Mouse (Mus musculus) kidney, postnatal 10 days (tissue): ENCODE data around the gene Polr2a.
A peak's percentile ranks its signal among the peaks of the same experiment; 100 is the strongest.

ENCODE experiments used
- DNase-seq: peaks from one replicate; pipeline ENCODE4 v3.0.0; 2021; ENCODE audit warnings: mixed read lengths

Gene Polr2a

GRCm38 (mm10) chr11:69781828-69782227, 23.4 kb upstream of the Polr2a start:
- no peak for DNase-seq

GRCm38 (mm10) chr11:69778985-69779384, 20.5 kb upstream of the Polr2a start:
- DNase-seq = no peak

- peak; percentile 65 for DNase-seq
These were observed 20.0 kb upstream of the Polr2a start for GRCm38 (mm10) chr11:69778258-69778982.

DNA sequence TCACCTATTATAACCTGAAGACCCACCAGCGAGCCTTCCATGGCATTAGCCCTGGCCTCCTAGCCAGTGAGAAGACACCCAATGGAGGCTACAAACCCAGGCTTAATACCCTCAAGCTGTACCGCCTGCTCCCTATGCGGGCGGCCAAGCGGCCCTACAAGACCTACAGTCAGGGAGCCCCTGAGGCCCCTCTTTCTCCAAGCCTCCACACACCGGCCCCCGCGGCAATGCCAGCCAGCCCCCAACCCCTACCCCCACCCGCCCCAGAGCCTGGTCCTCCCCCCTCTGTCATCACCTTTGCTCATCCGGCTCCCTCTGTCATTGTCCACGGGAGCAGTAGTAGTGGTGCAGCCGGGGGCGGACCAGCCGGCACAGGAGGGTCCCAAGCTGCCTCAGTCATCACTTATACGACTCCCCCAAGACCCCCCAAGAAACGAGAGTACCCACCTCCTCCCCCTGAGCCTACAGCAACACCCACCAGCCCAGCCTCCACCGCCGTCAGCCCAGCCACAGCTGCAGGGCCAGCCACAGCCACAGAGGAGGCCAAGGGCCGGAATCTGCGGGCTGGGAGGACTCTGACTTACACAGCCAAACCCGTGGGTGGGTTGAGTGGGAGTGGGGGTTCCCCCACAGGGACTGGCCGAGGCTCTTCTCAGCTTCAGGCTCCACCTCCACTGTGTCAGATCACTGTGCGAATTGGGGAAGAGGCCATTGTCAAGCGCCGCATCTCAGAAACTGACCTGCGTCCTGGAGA, 19.2 kb upstream of the Polr2a start:
- DNase-seq = peak; percentile 63

DNA sequence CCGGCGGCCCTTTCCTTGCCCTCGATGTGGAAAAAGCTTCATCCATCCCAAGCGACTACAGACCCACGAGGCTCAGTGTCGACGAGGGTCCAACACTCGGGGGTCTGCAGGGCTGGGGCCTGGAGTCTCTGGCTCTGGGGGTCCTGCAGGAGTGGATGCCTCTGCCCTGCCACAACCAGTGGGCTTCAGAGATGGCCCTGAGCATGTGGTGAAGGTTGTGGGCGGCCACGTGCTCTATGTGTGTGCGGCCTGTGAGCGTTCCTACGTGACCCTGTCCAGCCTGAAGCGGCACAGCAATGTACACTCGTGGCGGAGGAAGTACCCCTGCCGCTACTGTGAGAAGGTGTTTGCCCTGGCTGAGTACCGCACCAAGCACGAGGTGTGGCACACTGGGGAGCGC, 18.1 kb upstream of the Polr2a start:
- DNase-seq = no peak

DNA sequence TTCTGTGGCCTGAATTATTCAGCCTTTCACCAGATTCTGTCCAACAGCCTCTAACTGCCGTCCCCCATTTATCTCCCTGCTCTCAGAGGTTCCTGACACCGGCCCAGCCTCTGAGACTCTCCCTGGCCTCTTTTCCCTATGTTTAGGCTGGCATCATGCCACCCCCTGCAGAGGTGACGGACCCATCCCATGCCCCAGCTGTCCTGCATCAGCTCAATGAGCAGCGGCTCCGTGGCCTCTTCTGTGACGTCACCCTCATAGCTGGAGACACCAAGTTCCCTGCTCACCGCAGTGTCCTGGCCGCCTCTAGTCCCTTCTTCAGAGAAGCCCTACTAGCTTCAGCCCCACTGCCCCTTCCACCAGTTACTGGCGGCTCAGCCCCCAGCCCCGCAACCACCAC, 17.3 kb upstream of the Polr2a start:
- DNase-seq = peak; percentile 49

DNA sequence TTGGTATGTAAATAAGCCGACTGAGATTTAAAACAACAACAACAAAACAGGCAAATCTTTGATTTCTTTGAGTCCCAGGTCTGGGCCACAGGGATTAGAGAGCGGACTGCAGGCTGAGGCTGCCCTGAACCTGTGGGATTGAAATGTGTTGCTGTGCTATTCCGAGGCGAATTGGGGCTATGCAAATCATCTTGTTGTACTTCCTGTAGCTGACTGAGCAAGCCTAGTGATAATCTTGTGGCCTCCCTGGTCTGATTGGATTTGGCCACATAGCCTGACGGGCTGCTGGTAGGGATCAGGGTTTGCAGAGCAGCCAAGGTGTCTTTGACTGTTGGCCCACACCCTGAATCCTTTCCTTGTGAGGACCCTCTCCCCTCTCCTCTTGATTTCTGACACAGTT, 16.5 kb upstream of the Polr2a start:
- DNase-seq = no peak

- peak; percentile 55 for DNase-seq
These were observed 9.1 kb upstream of the Polr2a start for GRCm38 (mm10) chr11:69767625-69767909.

DNA sequence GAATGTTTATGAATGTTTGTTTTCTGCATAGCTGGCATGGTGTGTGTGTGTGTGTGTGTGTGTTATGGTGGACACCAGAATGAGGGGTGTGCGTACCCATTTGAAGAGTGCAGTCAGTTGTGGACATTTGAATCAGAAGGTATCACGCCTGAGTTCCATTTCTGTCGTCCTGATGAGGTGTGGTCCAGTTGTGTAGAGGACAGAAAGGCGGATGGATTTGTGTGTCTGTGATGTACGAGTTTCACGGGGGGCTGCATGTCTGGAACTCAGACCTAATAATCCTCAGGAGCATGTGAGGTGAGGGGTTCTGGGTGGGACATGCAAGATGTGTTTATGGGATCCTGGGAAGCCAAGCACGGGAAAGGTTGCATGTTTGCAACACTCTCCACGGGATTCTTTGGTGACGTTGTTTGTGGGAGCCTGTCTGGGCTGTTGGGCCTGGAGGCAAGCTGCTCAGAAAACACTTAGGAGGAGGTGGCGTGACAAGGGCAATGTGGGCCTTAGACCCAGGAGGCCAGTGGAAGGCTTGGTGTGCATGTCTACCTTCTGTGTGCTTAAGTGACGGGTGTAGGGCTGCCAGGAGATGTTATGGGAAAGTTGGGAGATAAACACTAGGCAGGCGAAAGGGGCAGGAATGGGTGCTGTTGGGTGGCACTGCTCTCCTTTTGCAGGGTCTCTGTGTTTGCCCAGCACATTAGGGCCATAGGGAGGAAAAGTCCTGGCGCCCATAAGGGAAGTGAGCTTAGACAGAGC, 8.6 kb upstream of the Polr2a start:
- DNase-seq = peak; percentile 31

GRCm38 (mm10) chr11:69766126-69766609, 7.7 kb upstream of the Polr2a start:
- DNase-seq = peak; percentile 85

- DNase-seq = peak; percentile 74
These were observed 7.0 kb upstream of the Polr2a start, which contains the start of gene Zbtb4 for GRCm38 (mm10) chr11:69765221-69766125. Gene Zbtb4, plus strand, starts transcription at chr11:69765912.

DNA sequence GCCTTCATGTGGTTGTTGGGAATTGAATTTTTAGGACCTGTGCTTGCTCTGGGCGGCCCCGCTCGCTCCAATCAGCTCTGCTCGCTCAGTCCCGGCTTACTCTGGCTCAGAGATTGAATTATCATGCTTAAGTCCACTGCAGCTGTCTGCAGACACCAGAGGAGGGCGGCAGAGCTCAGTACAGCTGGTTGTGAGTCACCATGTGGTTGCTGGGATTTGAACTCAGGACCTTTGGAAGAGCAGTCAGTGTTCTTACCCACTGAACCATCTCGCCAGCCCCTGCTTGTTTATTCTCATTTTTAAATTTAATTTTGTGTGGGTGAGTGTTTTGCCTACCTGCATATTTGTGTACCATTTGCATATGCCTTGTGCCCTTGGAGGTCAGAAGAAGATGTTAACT, 5.1 kb upstream of the Polr2a start:
- DNase-seq = no peak

GRCm38 (mm10) chr11:69761868-69762267, 3.4 kb upstream of the Polr2a start, which contains the start of gene Slc35g3:
Gene Slc35g3, minus strand, starts transcription at chr11:69761968.
- no peak for DNase-seq

DNA sequence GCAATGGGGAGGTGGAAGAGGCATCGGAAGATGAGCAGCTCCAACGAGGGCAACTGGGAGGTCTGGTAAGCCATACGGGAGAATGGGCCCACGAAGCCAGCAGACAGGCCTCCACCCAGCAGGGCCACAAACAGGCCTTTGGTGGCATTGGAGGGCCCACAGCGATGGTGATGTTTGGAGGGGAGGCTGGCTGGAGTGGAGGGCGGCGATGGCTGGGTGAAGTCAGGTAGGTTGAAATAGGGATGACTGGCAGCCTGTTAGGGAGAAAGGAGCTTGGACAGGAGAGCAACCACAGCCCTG, 2.4 kb upstream of the Polr2a start:
- no peak for DNase-seq

DNA sequence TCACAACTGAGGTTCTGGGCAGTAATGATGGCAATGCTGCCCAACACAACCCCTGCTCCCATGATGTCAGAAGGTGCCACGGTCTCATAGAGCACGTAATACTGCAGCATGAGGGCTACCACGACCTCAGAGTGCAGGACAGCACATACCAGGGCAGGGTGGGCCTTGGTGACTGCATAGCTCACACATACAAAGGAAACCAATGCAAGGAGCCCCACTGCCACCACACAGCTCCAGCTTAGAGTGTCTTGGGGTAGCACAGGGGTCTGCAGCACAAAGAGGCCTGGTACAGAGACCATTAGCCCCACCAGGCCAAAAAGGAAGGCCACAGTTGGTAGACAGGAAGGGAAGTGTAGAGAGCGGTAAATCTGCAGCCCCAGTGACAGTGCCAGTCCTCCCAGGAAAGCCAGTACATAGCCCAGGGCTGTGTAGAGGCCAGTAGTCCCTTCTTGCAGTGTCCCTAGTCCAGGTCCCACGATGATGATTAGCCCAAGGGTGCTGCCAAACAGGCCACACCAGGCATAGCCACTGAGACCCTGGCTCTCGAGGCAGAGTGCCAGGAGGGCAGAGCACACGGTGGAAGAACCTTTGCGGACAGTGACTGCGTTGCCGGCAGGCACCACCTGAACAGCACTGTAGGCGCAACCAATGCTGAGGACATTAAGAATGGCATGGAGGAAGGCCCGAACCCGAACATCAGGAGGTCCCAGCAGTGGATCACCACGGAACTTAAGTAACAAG, 1.9 kb upstream of the Polr2a start:
- DNase-seq = no peak

GRCm38 (mm10) chr11:69758971-69759721, 709 bp upstream of the Polr2a start:
- DNase-seq = peak; percentile 92

DNA sequence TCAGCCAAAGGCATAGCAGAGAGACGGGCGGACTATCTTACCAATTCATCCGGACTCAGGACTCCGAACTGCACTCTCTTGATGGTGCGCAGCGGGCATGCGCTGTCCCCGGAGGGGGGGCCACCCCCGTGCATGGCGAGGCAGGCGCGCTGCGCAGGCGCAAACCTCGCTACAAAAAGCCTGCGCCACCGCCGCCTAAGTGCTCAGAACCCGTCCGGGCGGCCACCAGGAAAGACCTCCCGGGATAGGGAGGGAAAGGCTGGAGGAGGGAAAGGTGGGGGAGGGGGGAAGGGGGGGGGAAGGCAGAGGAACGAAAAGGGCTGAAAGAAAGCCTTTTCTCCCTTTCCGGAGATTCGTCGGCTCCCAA, 364 bp downstream of the Polr2a start:
- DNase-seq = peak; percentile 98

- no peak for DNase-seq
These were observed 941 bp downstream of the Polr2a start for GRCm38 (mm10) chr11:69757303-69758089.

- peak; percentile 57 for DNase-seq
These were observed 3.7 kb downstream of the Polr2a start for GRCm38 (mm10) chr11:69754701-69755100.

GRCm38 (mm10) chr11:69754233-69754632, 4.2 kb downstream of the Polr2a start:
- DNase-seq = no peak
